Comparison of ENCODE assay signal across 12 mouse cellular contexts in genomic region chr7:73666921-73667675, GRCm38 (mm10).
A peak's percentile ranks its signal among the peaks of the same experiment; 100 is the strongest.
DNase-seq lines count a peak whose midpoint lies in the region; ATAC-seq and TF ChIP-seq lines count a peak whose summit lies in the region.
"Had no signal": no experiment of that assay in that cellular context is flagged by ENCODE, and none has a peak within 500 bp of the region (broad histone marks: within the 10 kb centered on the region; RNA-seq: fewer than 3 reads in every experiment).

No protein-coding gene starts in this region.

- peak; percentile 67 to 82 for DNase-seq in heart, adult 18-20 months
- DNase-seq in heart, postnatal 25 days (ENCODE audit: low spot score), result no peak
- peak; percentile 91 for DNase-seq in embryonic facial prominence, embryonic 14.5 days (ENCODE audit: low spot score)
- DNase-seq in heart, postnatal 14 days, result peak; percentile 11 to 24
- DNase-seq in lung, postnatal 10 days, result peak; percentile 59
- DNase-seq in forebrain, postnatal 0 days, result no peak
- no peak for DNase-seq in frontal cortex, postnatal 36 days (ENCODE audit: low spot score in 2 of 2)
- no peak for DNase-seq in urinary bladder, postnatal 25 days (ENCODE audit: low spot score)
- DNase-seq: cerebellum, adult 11 months; liver, postnatal 0 days had no signal

- H3K9ac ChIP-seq in embryonic facial prominence, embryonic 14.5 days (ENCODE audit: low read depth, low read length), result no peak overlapping the region
- no peak overlapping the region for H3K9ac ChIP-seq in forebrain, postnatal 0 days
- H3K9ac ChIP-seq: liver, postnatal 0 days had no signal

- no peak overlapping the region for H3K27ac ChIP-seq in embryonic facial prominence, embryonic 14.5 days (replicated peaks; ENCODE audit: low read depth, low read length)
- no peak overlapping the region for H3K27ac ChIP-seq in forebrain, postnatal 0 days (ENCODE audit: low read depth, low read length)

- ATAC-seq in embryonic facial prominence, embryonic 14.5 days (ENCODE audit: low read depth), result peak; percentile 72
- ATAC-seq in forebrain, postnatal 0 days, result no peak
- ATAC-seq: intestine, embryonic 16.5 days; liver, postnatal 0 days had no signal

- 0 out of 2 replicates have a peak, but pooled peaks cover 7% of the 10 kb centered on the region for H3K4me1 ChIP-seq in embryonic facial prominence, embryonic 14.5 days (ENCODE audit: control insufficient read depth, insufficient read depth, low read length)
- H3K4me1 ChIP-seq in forebrain, postnatal 0 days (ENCODE audit: insufficient read depth), result no peaks in the 10 kb centered on the region

- H3K9me3 ChIP-seq in embryonic facial prominence, embryonic 14.5 days (ENCODE audit: control insufficient read depth, low read length), result no peaks in the 10 kb centered on the region
- H3K9me3 ChIP-seq in forebrain, postnatal 0 days (ENCODE audit: low read length), result no peaks in the 10 kb centered on the region

- H3K4me2 ChIP-seq in embryonic facial prominence, embryonic 14.5 days (ENCODE audit: low read depth, low read length), result 0 out of 2 replicates have a peak overlapping the region, but pooled peaks have one; percentile 7
- no peak overlapping the region for H3K4me2 ChIP-seq in forebrain, postnatal 0 days (ENCODE audit: low read depth)

- 60% methylated on average over 14 of the region's 14 CpGs for WGBS in embryonic facial prominence, embryonic 14.5 days
- WGBS in forebrain, postnatal 0 days, result 63% methylated on average over 14 of the region's 14 CpGs

- no peaks in the 10 kb centered on the region for H3K36me3 ChIP-seq in embryonic facial prominence, embryonic 14.5 days (ENCODE audit: control insufficient read depth, insufficient read depth, low read length)
- H3K36me3 ChIP-seq in forebrain, postnatal 0 days (ENCODE audit: insufficient read depth), result no peaks in the 10 kb centered on the region

- no peak overlapping the region for H3K4me3 ChIP-seq in embryonic facial prominence, embryonic 14.5 days (ENCODE audit: low read depth, low read length)
- no peak overlapping the region for H3K4me3 ChIP-seq in forebrain, postnatal 0 days (ENCODE audit: low read depth, low read length)
- H3K4me3 ChIP-seq: erythroblast, embryonic 14.5 days had no signal

- no peak for TF ChIP-seq CTCF in forebrain, postnatal 0 days (IDR thresholded peaks at IDR 0.05; ENCODE audit: low read depth)

- intact Hi-C loops in heart, postnatal 25 days (cut with DNase I), result no loop called here
- intact Hi-C loops in heart, postnatal 14 days (cut with DNase I), result no loop called here

- no peaks in the 10 kb centered on the region for H3K27me3 ChIP-seq in embryonic facial prominence, embryonic 14.5 days (replicated peaks; ENCODE audit: control insufficient read depth, insufficient read depth, low read length)
- no peaks in the 10 kb centered on the region for H3K27me3 ChIP-seq in forebrain, postnatal 0 days (ENCODE audit: insufficient read depth, low read length)

Comparison
In these comparisons a context has a peak if more than half of its experiments do, and no peak if none do; other contexts are left out.
1. DNase-seq: peak in heart, adult 18-20 months (2 of 2), embryonic facial prominence, embryonic 14.5 days (single experiment), heart, postnatal 14 days (2 of 2) and lung, postnatal 10 days (single experiment); none in heart, postnatal 25 days (single experiment), forebrain, postnatal 0 days (single experiment), frontal cortex, postnatal 36 days (0 of 2) and urinary bladder, postnatal 25 days (single experiment).